Mouse (Mus musculus) CH12.LX (cell line): ENCODE measurements around the gene Bend6. TPM values are rescaled to one million over a fixed set of nuclear protein-coding genes. Genes with fewer than 3 reads are reported as not detected.

ENCODE experiments used
- DNase-seq: peaks from one replicate; pipeline ENCODE4 v3.0.0-alpha.2; 2013; ENCODE audit errors: extremely low read depth
- H3K27ac ChIP-seq: 2 replicates; pipeline ENCODE4 v1.5.1; 2012; ENCODE audit warnings: low read depth, mild to moderate bottlenecking, control low read depth, moderate library complexity; ENCODE audit not compliant: insufficient read depth
- H3K27me3 ChIP-seq: replicated peaks from 2 replicates; pipeline ENCODE3; 2012; ENCODE audit warnings: inconsistent platforms
- H3K36me3 ChIP-seq, 2 experiments: replicated peaks in 1 of 2; 2 replicates each; pipeline versions ENCODE3 to v1.6.1; 2012; ENCODE audit warnings: inconsistent platforms in 1 of 2, low read length in 1 of 2, mild to moderate bottlenecking in 1 of 2, mixed read lengths in 1 of 2, moderate library complexity in 1 of 2; ENCODE audit not compliant: control insufficient read depth in 1 of 2, insufficient read depth in 1 of 2
- H3K4me1 ChIP-seq, 2 experiments: 2 replicates each; pipeline ENCODE4 v1.6.1; 2012; ENCODE audit warnings: inconsistent platforms in 1 of 2, moderate library complexity in 1 of 2; ENCODE audit not compliant: insufficient read depth in 2 of 2, control insufficient read depth in 1 of 2
- H3K4me2 ChIP-seq: 2 replicates; pipeline ENCODE4 v1.6.1; 2012; ENCODE audit warnings: low read depth, mild to moderate bottlenecking, control low read depth; ENCODE audit not compliant: poor library complexity, insufficient read depth, severe bottlenecking
- H3K4me3 ChIP-seq, 3 experiments: fragments of 150-350 bp in 1 of 3; sonication (generic) in 1 of 3; replicated peaks in 1 of 3; 2 replicates each; pipeline versions ENCODE3 to v1.5.1; 2011 to 2012; ENCODE audit warnings: low read depth in 2 of 3, low read length in 2 of 3, mild to moderate bottlenecking in 2 of 3, moderate library complexity in 2 of 3, control low read depth in 1 of 3, improper control_type of control experiment in 1 of 3, inconsistent platforms in 1 of 3, mixed read lengths in 1 of 3; ENCODE audit not compliant: poor library complexity in 1 of 3
- H3K79me2 ChIP-seq: replicated peaks from 2 replicates; pipeline ENCODE4 v1.6.1; 2012; ENCODE audit warnings: mild to moderate bottlenecking, moderate library complexity; ENCODE audit not compliant: control insufficient read depth, poor library complexity, insufficient read depth, severe bottlenecking; ENCODE audit errors: extremely low read depth
- H3K9ac ChIP-seq: 2 replicates; pipeline ENCODE4 v1.6.1; 2012; ENCODE audit warnings: low read depth, mild to moderate bottlenecking, control low read depth, moderate library complexity; ENCODE audit not compliant: insufficient read depth
- H3K9me3 ChIP-seq: replicated peaks from 2 replicates; pipeline ENCODE3; 2012; ENCODE audit warnings: low read length, inconsistent platforms, mixed read lengths
- CHD1 ChIP-seq: IDR thresholded peaks from 2 replicates; pipeline ENCODE4 v1.6.1; 2012; ENCODE audit warnings: low read depth, low read length, improper control_type of control experiment, inconsistent platforms
- CHD2 ChIP-seq: IDR thresholded peaks from 2 replicates; pipeline ENCODE4 v1.6.1; 2011; ENCODE audit warnings: low read length, improper control_type of control experiment
- CTCF ChIP-seq, 2 experiments: IDR thresholded peaks in 1 of 2; conservative IDR thresholded peaks in 1 of 2; 2 replicates each; pipeline ENCODE4 v1.5.1; 2011 to 2012; ENCODE audit warnings: low read depth in 2 of 2, low read length in 2 of 2, improper control_type of control experiment in 1 of 2, inconsistent platforms in 1 of 2, mild to moderate bottlenecking in 1 of 2, moderate library complexity in 1 of 2
- E2F4 ChIP-seq: IDR thresholded peaks from 2 replicates; pipeline ENCODE4 v1.6.1; 2011; ENCODE audit warnings: low read depth, low read length, improper control_type of control experiment; ENCODE audit not compliant: insufficient replicate concordance
- HCFC1 ChIP-seq: IDR thresholded peaks from 2 replicates; pipeline ENCODE4 v1.6.1; 2012; ENCODE audit warnings: low read depth, mild to moderate bottlenecking, inconsistent platforms, low read length, improper control_type of control experiment
- JUN ChIP-seq: IDR thresholded peaks from 2 replicates; pipeline ENCODE4 v1.6.1; 2011; ENCODE audit warnings: low read depth, mild to moderate bottlenecking, low read length, improper control_type of control experiment, moderate library complexity; ENCODE audit not compliant: insufficient read depth
- JUND ChIP-seq: conservative IDR thresholded peaks from 2 replicates; pipeline ENCODE4 v1.6.1; 2011; ENCODE audit warnings: low read depth, low read length, improper control_type of control experiment
- KAT2A ChIP-seq: IDR thresholded peaks from 2 replicates; pipeline ENCODE4 v1.6.1; 2012; ENCODE audit warnings: low read length, improper control_type of control experiment, inconsistent platforms; ENCODE audit not compliant: insufficient replicate concordance
- MAFK ChIP-seq: IDR thresholded peaks from 2 replicates; pipeline ENCODE4 v1.6.1; 2011; ENCODE audit warnings: low read length, improper control_type of control experiment; ENCODE audit not compliant: insufficient replicate concordance
- MAX ChIP-seq: IDR thresholded peaks from 2 replicates; pipeline ENCODE4 v1.6.1; 2011; ENCODE audit warnings: low read length, improper control_type of control experiment
- MAZ ChIP-seq: IDR thresholded peaks from 2 replicates; pipeline ENCODE4 v1.6.1; 2012; ENCODE audit warnings: low read depth, mild to moderate bottlenecking, inconsistent platforms, low read length, improper control_type of control experiment, moderate library complexity
- MEF2A ChIP-seq: IDR thresholded peaks from 2 replicates; pipeline ENCODE4 v1.6.1; 2014; ENCODE audit warnings: low read depth, mild to moderate bottlenecking, inconsistent platforms, low read length, improper control_type of control experiment, borderline replicate concordance
- PAX5 ChIP-seq: IDR thresholded peaks from 2 replicates; pipeline ENCODE4 v1.6.1; 2012; ENCODE audit warnings: low read length, inconsistent platforms, mixed read lengths
- POLR2A ChIP-seq: IDR thresholded peaks from 2 replicates; pipeline ENCODE4 v1.6.1; 2011; ENCODE audit warnings: low read depth, mild to moderate bottlenecking, improper control_type of control experiment, low read length
- SIN3A ChIP-seq: IDR thresholded peaks from 2 replicates; pipeline ENCODE4 v1.6.1; 2012; ENCODE audit warnings: low read length, improper control_type of control experiment, inconsistent platforms
- TBP ChIP-seq: conservative IDR thresholded peaks from 2 replicates; pipeline ENCODE4 v1.6.1; 2011; ENCODE audit warnings: low read depth, low read length, improper control_type of control experiment
- TCF12 ChIP-seq: IDR thresholded peaks from 2 replicates; pipeline ENCODE4 v1.6.1; 2014; ENCODE audit warnings: low read depth, mild to moderate bottlenecking, inconsistent platforms, low read length, improper control_type of control experiment
- UBTF ChIP-seq: IDR thresholded peaks from 2 replicates; pipeline ENCODE4 v1.6.1; 2012; ENCODE audit warnings: low read depth, mild to moderate bottlenecking, inconsistent platforms, low read length, improper control_type of control experiment, moderate library complexity
- ZMIZ1 ChIP-seq: IDR thresholded peaks from 2 replicates; pipeline ENCODE4 v1.6.1; 2012; ENCODE audit warnings: low read depth, mild to moderate bottlenecking, inconsistent platforms, low read length, improper control_type of control experiment
- dilution Hi-C: fragments of 300-500 bp; cut with MboI; formaldehyde crosslinking; loops from 2 replicates; pipeline ENCODE4 v1.14.3; 2020; ENCODE audit warnings: low sequenced_read_pairs; ENCODE audit not compliant: extremely low pct_unique_long_range_greater_than_20kb, extremely low pct_ligation_motif_present
- in situ Hi-C: fragments of 300-500 bp; cut with MboI; formaldehyde crosslinking; loops from 3 replicates; pipeline ENCODE4 v1.14.3; 2019; ENCODE audit warnings: low sequenced_read_pairs, low pct_ligation_motif_present, low pct_unique_long_range_greater_than_20kb, mixed read lengths
- polyA plus RNA-seq: library from polyadenylated mRNA; unstranded; fragments of >175 nt; gene quantifications from 2 replicates; pipeline ENCODE4 v1.2.1, GENCODE M21; 2012; ENCODE audit warnings: low read depth; ENCODE audit not compliant: insufficient read length
- total RNA-seq, 2 experiments: library from RNA; depleted of rRNA; stranded (reverse); fragments of 300-350 nt in 1 of 2; fragments of >200 nt in 1 of 2; gene quantifications; 2 replicates each; pipeline ENCODE4 v1.2.3; 2012 to 2014

Gene Bend6
- total and polyA plus RNA-seq, 3 experiments = 1.4 to 3.4 (median 3.2) TPM

GRCm38 (mm10) chr1:33803323-33803722 is 104.3 kb downstream of the Bend6 start:
- TF ChIP-seq CHD2 (no peak), KAT2A (no peak), JUND (no peak), MEF2A (no peak), CHD1 (no peak), TBP (no peak), POLR2A (no peak), MAX (no peak), JUN (no peak), MAFK (no peak), CTCF (conservative IDR thresholded peaks at IDR 0.05 in 1 of 2, IDR thresholded peaks at IDR 0.05 in 1 of 2; ENCODE audit: low read depth in 2 of 2, low read length in 2 of 2) (no peak), UBTF (no peak), HCFC1 (no peak), TCF12 (no peak), ZMIZ1 (no peak), E2F4 (no peak), PAX5 (no peak), MAZ (no peak), SIN3A (no peak)
- TF ChIP-seq, all 38 proteins: peak for 0
- H3K4me1 ChIP-seq = peaks cover 3 to 22% of the 10 kb centered on the region in 2 experiments; a peak in 3 of 4 replicates
- no peak overlapping the region for H3K27ac ChIP-seq
- dilution Hi-C loops (no loop called here), in situ Hi-C loops (no loop called here)
- H3K36me3 ChIP-seq = peaks cover 39 to 75% of the 10 kb centered on the region in 2 experiments
- H3K79me2 ChIP-seq = peaks cover 43% of the 10 kb centered on the region
- H3K4me2 ChIP-seq = no peak overlapping the region
- no peak for DNase-seq
- H3K9me3 ChIP-seq = no peaks in the 10 kb centered on the region
- H3K9ac ChIP-seq = no peak overlapping the region
- H3K27me3 ChIP-seq = no peaks in the 10 kb centered on the region
- H3K4me3 ChIP-seq = no peak overlapping the region

Other genes with a start within 250 kb of the Bend6 start
- gene Prim2, start 238.0 kb downstream of the Bend6 start, total RNA-seq (2012; rRNA removed) = 41.3 and 45.9 TPM in 2 replicates
- 72.6 and 78.8 TPM in 2 replicates for gene Prim2, start 238.0 kb downstream of the Bend6 start, total RNA-seq (2014; rRNA removed)
- 50.7 and 51.7 TPM in 2 replicates for gene Prim2, start 238.0 kb downstream of the Bend6 start, polyA plus RNA-seq
- gene Rab23, start 187.9 kb downstream of the Bend6 start, total RNA-seq (2012; rRNA removed) = 5.8 and 5.9 TPM in 2 replicates
- gene Rab23, start 187.9 kb downstream of the Bend6 start, total RNA-seq (2014; rRNA removed) = 5.0 and 6.7 TPM in 2 replicates
- gene Rab23, start 187.9 kb downstream of the Bend6 start, polyA plus RNA-seq = 16.8 and 17.6 TPM in 2 replicates
- 51.1 and 54.8 TPM in 2 replicates for gene Bag2, start 150.0 kb downstream of the Bend6 start, total RNA-seq (2012; rRNA removed)
- 73.5 and 81.7 TPM in 2 replicates for gene Bag2, start 150.0 kb downstream of the Bend6 start, total RNA-seq (2014; rRNA removed)
- 62.1 and 64.4 TPM in 2 replicates for gene Bag2, start 150.0 kb downstream of the Bend6 start, polyA plus RNA-seq
- gene Zfp451, start 93.2 kb downstream of the Bend6 start, total RNA-seq (2012; rRNA removed) = 13.9 and 16.6 TPM in 2 replicates
- gene Zfp451, start 93.2 kb downstream of the Bend6 start, total RNA-seq (2014; rRNA removed) = 21.2 and 23.0 TPM in 2 replicates
- 20.5 and 22.9 TPM in 2 replicates for gene Zfp451, start 93.2 kb downstream of the Bend6 start, polyA plus RNA-seq
- gene Dst, start 409 bp upstream of the Bend6 start, total RNA-seq (2012; rRNA removed) = 15.9 and 20.5 TPM in 2 replicates
- gene Dst, start 409 bp upstream of the Bend6 start, total RNA-seq (2014; rRNA removed) = 7.4 and 9.1 TPM in 2 replicates
- 27.6 and 28.0 TPM in 2 replicates for gene Dst, start 409 bp upstream of the Bend6 start, polyA plus RNA-seq